Mouse (Mus musculus): ENCODE results near the gene Pwwp2b.

Gene Pwwp2b

DNA sequence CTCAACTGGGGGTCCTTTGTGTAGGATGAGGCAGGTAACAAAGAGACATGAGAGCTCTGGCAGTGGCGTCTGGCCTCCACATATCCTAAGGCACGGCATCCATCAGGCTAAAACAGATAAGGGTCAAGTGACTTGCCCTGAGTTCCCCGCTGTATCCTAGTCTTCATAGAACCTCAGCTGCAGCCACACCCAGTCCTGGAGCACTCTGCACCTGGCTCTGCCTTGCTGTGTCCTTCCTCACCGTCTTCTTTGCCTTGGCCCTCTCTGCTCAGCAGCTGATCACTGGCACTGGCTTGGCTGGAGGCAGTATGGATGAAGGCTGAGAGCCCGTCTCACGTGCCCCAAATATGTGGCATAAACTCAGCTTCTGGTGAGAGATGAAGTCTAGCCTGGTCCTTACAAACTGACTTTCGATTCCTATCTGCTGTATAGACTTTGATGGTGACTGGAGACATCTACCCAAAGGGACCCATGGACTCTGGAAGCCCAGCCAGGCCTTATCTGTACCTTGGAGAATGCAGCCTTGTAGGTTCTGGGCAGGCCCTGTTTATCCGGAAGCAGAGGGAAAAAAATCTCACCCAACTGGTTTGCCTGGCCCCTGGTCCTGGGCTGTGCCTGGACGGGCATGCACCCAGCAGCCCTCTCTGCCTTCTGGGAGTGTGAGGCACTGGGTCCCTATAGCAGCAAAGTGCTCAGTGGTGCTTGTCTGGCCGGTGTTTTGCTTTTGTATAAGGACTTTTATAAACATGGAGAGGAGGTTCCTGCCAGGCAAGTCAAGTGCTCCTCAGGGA, 9.7 kb downstream of the Pwwp2b start:
- no peak for ATAC-seq (ENCODE audit: low TSS enrichment)

DNA sequence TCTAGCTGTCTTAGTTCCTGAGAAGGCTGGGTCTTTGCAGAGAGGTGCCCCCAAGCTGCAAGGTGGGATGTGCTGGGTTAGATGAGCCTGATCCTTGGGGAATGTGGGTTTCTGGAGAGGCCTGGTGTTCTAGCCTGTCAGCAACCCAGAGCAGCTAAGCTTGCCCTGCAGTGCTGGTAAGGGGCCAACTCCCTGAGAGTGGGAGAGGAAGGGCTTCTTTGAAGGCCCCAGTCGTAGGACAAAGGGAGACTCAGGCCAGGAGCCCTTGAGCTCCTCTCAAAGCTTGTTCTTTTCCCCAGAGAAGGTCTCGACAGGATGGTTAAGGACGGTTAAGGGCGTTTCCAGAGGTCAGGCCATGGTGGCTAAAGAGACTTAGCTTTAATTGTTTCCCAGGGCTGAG, 16.1 kb downstream of the Pwwp2b start:
- ATAC-seq (ENCODE audit: low TSS enrichment) = no peak

DNA sequence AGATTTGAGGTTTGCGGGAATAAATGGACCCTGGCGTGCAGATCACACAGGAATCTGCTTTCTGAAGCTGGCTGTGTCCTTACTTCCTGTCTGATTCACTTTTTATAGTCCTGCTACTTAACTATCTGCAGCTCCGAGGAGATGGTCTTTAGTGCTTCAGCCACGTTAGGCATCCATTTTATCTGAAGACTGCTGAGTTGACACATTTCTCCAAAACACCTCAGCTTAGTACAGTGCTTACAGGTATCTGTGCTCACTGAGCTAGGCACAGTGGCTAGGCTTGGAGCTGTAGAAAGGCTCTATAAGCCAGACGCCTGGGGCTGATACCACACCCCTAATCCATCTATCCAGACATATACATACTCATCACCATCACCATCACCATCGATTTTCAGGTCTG, 17.4 kb downstream of the Pwwp2b start:
- no peak for ATAC-seq (ENCODE audit: low TSS enrichment)

DNA sequence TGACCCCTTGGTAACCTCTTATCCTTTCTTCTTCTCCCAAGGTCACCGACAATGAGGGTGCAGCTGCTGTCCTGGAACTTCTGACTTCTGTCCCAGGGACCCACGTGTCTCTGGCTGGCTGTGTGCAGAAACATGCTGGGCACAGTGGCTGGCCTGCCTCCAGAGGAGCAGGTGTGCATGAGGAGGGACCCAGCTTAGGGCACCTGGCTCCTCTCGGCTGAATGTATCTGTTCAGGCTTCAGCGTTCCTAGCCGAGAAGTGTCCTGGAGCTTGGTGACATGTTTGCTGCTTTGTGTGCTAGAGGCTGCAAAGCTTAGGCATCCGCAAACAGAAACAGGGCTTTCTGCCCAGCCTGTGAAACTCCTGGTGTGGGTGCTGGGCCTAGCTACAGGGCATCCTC, 18.1 kb downstream of the Pwwp2b start:
- ATAC-seq (ENCODE audit: low TSS enrichment) = no peak

DNA sequence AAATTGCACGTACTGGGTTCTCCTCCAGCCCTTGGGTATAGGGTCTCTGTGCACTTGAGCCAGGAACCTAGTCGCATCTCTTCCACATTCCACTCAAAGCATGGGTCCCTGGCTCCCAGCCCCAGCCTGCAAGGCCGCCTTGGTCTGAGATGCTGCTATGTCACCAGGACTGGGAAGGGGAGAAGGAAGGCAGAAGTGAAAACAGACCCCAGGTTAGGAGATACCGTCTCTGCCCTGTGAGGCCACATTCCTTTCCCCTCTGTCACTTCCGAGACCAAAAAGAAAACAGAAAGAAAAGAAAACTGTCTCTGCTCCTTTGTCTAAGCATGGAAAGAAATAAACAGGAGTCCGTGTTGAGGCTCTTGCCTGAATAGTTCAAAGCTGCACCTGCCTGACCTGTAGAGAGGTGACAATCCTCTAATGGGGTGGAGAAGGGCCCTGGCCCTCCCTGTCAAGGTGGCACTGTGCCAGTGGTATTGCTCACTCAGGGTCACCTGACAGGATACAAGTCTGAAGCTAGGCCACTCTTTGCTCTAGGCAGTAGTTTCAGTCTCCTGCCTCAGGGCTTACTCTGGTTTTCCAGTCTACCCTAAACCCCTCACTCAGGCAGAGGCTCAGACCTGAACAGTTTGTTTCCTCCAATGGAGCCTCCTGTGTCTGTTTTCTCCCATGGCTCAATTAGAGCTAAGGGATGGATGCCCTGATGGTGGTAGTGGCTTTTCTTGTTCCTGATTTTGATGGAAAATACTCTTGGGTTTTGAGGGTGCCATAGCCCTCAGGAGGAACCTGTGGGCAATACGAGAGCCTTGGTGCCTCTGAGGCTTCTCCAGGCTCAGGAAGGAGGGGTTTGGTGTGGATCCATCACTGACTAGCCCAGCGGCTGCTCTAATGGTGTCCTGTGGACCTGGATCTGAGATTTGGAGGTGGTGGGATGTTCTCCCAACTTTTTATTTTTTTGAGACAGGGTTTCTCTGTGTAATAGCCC, 18.9 kb downstream of the Pwwp2b start:
- no peak for ATAC-seq (ENCODE audit: low TSS enrichment)

DNA sequence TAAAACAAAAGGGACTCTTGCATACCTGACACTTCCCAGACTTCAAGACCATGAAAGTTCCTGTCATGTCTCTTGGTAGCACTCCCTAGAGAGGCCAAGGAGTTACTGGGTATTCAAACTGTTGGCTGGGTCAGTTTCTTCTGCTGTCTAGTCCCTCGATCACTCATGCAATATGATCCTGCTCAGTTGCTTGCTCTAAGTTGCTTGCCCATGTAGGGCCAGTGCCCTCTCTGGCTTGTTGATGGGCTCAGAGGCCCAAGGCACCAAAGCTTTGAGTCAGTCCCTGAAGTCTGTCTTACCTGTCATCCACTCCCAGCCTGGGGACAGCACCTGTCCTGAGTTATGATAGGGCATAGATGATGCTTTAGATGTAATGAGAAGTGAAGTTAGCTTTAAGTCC, 22.5 kb downstream of the Pwwp2b start:
- no peak for ATAC-seq (ENCODE audit: low TSS enrichment)

DNA sequence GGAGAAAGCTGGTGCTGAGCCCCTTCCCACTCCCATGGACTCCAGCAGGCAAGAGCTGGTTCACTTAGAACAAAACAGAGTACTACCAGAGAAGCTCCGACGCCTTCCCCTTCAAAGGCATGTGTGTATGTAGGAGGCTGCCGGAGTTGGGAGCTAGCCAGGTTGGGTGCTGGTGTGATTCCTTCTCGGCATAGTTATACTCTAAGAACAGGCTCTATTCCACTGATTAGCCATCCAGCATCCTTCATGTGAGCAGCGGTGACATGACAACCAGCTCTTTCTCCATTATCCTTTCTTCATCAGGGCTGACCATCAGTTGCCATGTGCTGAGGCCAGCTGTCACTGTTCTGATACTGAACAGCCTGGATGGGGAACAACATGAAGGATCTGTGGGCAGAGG, 23.6 kb downstream of the Pwwp2b start:
- peak; percentile 88 for ATAC-seq (ENCODE audit: low TSS enrichment)

DNA sequence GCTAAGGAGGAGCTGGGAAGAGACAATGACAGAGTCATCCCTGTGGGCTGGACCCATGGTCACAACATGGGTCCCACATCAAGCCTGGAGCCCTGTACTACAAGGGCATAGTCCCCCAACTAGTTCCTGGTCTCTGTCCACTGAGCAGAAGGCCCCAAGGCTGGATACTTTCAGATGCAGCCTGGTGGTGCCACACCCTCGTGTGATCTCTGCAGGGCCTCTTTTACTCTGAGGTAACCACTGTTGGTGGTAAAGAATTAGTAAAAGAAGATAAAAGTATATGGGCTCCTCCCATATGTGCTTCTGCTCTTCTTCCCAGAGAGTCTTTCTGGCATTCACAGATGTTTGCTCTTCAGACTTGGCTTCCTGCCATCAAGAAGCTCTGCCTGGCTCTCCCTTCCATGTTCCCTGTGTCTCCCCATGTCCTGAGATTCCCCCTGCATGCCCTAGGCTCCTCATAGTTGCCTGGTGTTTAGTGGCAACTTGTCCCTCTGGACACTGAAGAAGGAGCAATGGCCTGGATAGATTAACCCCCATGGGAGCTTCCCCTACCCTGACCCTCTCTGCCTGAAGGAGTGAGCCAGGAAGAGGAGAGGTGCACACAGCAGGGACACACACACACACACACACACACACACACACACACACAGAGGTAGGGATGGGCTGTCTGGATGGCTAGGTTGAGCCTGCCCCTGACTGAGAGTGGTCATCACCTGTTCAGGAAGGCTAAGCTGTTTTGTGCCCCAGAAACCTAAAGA, 24.5 kb downstream of the Pwwp2b start:
- ATAC-seq (ENCODE audit: low TSS enrichment) = peak; percentile 32; the same call in 1 of the 2 replicates

DNA sequence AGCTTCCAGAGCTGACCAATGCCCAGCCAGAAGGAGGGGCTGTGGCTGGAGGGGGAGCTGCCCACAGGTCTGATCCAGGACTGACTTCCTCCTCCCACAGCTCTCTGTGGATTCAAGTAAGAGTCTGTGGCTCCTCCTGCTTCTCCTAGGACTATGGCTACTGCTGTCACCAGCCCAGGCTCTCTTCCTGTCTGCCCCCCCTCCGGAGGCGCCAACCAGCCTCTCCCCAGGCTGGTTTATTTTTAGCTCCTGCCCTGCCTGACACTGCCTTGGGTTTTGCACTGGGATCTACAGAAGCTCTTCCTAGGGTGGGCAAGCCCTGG, 25.1 kb downstream of the Pwwp2b start:
- ATAC-seq (ENCODE audit: low TSS enrichment) = no peak

DNA sequence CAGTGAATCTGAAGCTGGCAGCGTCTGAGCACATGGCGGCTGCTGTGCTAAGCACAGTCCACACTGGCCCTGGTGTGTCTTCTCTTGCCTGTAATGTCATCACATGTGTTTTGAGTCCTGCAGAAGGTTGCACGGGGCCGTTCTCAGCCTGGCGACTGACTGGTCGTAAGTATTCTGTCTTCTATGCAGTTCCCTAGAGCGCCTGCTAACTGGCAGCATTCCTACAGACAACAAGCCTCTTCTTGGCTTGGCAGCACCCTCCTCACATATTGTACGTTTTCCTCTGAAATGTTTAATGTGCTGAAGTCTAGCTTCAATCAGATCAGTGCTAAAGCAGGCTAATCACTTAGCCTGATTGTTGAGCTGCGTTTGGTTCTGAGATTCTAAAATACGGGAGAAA, 27.3 kb downstream of the Pwwp2b start:
- ATAC-seq (ENCODE audit: low TSS enrichment) = peak; percentile 69

DNA sequence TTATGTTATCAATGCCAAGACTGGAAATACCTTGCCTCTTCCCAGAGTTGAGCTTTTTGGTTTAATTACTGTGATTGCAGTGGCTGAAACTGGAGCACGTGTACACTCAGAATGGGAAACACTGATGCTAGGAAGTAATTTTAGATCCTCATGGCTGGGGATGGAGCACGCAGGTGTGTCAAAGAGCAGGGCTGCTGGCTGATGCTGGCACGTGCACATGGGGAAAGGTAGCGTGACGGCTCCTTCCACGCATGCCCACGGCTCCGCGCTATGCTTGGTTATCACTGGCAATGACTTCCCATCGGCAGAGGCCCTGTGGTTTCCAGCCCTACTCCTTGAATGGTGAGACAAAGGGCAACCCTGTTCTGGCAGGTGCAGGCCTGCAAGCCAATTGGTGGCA, 27.9 kb downstream of the Pwwp2b start:
- no peak for ATAC-seq (ENCODE audit: low TSS enrichment)

DNA sequence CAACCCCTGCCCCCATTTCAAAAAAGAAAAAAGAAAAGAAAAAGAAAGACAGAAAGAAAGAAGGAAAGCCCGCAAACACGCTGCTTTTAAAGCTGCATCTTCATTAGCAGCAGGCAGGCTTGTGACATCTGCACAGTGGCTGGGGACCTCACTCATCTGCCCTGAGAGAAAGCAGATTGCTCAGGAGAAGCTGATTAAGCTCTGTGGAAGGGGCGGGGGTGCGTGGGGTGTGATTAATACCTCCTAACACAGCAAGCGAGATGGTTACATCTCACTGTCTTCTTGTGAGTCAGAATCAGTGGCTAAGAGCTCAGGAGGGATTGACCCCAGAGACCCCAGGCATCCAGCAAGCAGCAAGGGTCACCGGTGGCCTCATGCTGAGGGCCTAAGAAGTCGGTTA, 29.3 kb downstream of the Pwwp2b start:
- no peak for ATAC-seq (ENCODE audit: low TSS enrichment)

DNA sequence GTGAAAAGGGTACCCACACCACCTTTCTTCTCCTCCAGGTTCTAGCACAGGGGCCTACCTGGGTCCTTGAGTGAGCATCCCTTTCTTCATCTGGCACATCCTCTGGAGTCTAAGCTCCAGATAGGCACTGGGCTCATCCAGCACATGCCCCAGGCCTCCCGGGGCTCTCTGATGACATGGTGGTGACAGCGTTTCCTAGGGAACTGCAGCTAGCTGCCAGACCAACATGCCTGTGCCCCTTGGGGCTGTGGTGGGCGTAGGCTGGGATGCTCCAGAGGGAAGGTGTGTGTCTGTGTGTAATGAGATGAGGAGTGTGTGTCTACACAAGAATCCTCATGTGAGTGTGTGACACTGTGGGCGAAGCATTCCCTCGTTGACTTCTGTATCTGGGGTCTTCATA, 31.3 kb downstream of the Pwwp2b start:
- no peak for ATAC-seq (ENCODE audit: low TSS enrichment)

DNA sequence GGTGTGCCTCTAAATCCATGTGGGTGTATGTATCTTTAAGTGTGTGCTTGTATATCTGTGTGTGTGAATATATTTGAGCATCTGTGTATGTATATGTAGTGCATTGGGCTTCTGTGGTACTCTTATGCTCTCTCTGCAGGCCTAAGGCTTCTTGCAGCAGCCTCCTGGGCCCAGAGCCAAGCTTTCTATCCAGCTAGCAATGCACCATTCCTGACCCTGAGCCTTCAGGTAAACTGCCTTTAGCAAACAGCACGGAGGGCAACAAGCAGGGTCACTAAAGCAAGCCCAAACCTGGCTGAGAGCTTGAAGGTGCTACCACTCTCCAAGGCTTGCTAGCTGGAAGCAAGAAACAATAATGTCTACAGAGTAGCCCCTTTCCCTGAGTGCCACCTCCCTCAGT, 31.8 kb downstream of the Pwwp2b start:
- ATAC-seq (ENCODE audit: low TSS enrichment) = no peak

DNA sequence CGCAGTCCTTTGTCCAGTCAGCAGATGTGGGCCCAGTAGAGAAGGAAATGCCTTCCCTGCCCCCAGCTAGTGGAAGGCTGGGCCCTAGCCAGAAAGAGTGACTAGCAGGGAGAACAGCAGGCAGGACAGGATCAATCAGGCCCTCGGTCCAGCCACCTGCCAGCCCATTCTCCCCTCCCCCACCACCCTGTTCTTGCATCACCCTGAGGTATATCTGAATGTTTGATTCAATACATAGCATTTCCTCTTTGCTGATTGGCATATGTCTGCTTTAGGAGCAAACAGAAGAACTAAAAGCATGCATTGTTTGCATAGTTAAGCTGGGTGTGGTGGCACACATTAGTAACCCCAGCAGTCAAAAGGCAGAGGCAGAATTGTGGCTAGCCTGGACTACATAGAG, 32.9 kb downstream of the Pwwp2b start:
- ATAC-seq (ENCODE audit: low TSS enrichment) = no peak

DNA sequence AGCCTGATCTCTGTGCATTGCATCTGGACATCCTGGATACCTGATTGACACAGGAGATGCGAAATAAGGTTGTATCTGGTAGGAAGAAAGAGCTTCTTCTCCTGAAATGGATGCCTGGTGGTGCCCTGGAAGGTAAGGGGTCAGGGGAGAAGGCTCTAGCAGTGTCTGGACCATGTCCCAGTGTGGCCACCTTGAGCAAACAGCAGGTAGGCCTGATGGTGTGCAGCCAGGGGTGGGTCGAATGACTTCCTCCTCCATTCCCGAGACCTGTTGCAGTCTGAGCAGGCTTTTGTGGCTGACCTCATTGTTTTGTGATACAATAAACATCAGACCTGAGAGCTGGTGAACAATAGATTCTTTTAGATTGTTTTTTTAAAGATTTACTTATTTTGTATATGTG, 33.8 kb downstream of the Pwwp2b start:
- ATAC-seq (ENCODE audit: low TSS enrichment) = no peak

DNA sequence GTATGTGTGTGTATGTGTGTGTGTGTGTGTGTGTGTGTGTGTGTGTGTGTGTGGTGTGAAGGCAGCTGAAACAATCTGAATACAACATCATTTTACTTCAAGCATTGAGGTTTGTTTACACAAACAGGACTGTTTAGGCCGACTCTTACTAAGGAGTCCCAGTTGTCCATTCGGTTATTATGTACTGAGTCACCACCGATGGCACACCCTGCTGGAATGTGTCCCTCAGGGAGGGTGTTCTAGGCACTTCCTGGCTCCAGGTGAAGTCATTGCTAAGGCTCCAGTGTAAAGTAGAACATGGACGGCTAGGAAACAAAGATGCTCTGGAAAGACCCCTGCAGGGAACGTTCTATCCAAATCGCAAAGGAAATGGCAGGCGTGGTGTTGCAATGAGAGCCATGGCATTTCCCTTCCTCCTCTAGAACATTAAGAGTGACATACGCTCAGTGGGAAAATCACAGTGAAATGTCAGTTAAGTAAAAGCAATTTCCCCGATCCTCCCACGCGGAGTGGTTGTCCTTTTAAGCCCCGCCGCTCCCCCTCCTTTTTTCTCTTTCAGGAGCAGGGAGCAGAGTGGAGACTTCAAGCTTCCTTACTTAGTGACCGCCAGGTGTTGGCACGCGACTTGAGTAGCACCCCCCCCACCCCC, 37.1 kb downstream of the Pwwp2b start:
- no peak for ATAC-seq (ENCODE audit: low TSS enrichment)

DNA sequence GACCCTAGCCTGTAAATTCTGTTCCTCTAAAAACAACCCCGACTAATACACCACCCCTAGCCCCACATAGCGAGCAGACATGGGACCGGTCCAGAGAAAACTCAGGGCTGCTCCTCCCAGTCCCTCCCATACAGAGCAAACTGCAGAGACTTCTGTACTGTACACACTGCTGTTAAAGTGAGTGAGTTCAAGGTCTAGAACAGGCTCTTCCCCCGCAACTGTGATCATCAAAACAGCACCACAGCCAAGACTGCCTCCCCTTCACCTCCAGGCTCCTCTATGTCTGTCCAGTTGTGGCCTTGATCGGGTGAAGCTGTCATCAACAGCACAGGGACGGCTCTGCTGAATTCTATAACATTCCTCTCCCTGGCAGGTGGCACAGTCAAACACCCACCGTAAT, 40.3 kb downstream of the Pwwp2b start:
- ATAC-seq (ENCODE audit: low TSS enrichment) = no peak

DNA sequence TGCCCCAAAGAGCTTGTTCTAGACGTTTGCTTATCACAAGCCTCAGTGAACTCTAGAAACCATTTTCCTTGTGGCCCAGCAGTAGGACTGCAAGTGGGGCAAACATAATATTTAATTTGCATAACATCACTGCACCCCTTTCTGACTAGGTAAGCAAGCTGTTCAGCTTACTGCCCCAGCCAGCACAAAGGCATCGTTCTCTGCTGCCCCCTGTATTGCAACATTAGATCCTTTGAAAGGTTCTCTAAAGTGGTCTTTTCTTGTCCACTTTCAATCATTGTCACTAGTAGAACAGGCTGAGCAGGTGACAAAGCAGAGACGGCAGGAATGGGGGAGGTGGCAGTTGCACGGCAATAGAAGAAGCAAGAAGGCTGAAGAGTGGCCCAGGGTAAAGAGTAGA, 45.1 kb downstream of the Pwwp2b start:
- no peak for ATAC-seq (ENCODE audit: low TSS enrichment)

DNA sequence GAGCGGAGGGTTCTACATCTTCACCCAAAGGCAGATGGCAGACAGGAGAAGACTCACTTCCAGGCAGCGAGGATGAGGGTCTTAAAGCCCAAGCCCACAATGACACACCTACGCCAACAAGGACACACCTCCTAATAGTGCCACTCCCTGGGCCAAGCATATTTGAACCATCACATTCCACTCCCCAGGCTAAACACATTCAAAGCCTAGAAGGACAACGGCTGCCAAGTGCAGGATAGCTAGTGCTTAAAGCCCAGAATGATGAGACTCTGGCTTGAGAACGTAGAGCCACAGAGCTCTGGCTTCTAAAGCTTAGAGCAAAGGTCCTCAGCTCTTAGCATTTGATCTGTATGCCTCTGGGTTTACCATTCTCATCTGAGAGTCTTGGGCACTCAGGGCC, 45.8 kb downstream of the Pwwp2b start:
- ATAC-seq (ENCODE audit: low TSS enrichment) = no peak

DNA sequence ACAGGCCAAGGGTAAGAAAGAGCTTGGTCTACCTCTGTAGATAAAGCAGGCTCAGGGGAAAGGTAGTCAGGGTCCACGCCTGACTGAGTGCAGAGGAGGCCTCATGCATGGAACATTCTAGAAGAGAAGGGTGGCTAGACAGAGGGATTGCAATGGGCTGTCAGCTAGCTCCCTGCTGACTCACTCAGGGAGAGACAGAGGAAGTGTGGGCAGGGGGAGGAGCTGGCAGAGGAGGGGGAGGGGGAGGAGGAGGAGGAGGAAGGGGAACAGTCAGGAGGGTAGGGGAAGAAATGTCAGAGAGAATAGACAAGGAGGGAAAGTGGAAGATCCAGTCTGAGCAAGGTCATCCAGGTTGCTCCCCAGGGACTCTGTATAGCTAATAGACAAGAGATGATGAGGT, 47.4 kb downstream of the Pwwp2b start:
- ATAC-seq (ENCODE audit: low TSS enrichment) = peak; percentile 51; the same call in 1 of the 2 replicates

DNA sequence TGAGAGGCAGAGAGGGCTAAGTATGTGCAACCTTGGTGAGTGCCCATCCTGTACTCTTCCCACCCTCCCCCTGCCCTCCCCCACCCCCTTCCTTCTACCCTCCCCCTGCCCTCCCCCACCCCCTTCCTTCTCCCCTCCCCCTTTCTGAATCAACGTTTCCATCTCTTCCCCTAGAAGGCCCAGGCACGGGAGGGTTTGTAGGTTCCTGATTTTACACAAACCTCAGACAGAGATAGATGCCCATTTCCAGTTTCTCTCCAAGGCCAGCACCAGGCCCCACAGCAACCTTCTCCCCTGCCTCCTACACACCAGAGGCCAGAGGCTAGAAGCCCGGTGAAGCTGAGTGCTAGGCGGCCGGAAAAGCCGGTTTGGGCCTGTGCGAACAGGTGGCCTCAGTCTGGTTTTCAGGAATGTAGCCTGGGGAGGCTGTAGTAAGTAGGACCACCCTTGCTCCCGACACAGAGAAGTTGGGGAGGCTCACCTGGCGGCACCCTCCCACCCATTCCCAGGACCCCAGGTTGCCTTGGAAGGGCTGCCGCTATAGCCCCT, 48.3 kb downstream of the Pwwp2b start:
- no peak for ATAC-seq (ENCODE audit: low TSS enrichment)
